Mouse (Mus musculus) spleen, postnatal 36 days (tissue): ENCODE measurements around the gene Adora1.

ENCODE experiments used
- DNase-seq, 2 experiments: peaks; one replicate each; pipeline ENCODE4 v3.0.0; 2022; ENCODE audit warnings: low spot score in 2 of 2, mixed read lengths in 1 of 2

Gene Adora1

GRCm38 (mm10) chr1:134194298-134195022, 40.8 kb downstream of the Adora1 start:
- no peak for DNase-seq

DNA sequence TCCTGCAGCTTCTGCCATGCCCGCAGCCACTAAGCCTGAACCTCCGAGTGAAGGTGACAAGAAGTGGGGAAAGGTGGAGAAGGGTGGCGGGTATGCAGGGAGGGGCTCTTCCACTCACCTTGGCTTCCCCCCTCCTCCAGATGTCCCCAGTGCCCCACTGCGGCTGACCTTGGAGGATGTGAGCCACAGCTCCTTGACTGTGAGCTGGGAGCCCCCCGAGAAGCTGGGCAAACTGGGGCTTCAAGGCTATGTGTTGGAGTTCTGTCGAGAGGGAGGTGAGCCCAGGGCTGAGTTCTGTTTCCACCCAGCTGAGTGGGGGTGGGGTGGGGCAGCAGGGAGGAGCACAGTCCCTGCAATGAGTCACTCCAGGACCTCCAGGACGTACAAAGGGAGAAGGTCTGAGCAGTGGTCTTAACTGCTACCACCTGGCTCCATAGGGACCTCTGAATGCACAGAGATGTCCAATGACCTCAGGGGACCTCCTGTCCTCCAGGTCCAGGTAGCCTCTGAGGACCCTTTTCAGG, 41.5 kb downstream of the Adora1 start:
- DNase-seq: no peak

GRCm38 (mm10) chr1:134193126-134193525, 42.1 kb downstream of the Adora1 start, which contains the start of gene Mybph:
TSS of gene Mybph (plus strand) at chr1:134193448.
- no peak for DNase-seq

DNA sequence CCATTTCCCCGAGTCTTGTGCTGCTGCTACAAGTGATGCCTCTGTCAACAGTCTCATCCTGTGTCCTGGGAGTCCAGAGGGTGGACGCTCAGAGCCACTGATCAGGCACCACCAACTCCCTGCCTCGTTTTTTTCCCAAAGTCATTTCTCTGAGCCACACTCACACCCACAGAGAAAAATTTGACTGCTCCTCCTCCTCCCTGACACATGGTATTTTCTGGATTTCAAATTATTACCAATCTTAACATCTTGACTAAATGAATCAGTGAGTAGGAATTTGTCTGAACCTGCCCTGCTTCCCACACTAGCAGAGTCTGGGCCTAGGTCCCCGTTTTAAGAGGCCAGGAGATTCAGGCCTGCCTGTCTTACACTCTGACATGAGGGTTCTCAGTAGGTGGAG, 43.2 kb downstream of the Adora1 start:
- DNase-seq: no peak

DNA sequence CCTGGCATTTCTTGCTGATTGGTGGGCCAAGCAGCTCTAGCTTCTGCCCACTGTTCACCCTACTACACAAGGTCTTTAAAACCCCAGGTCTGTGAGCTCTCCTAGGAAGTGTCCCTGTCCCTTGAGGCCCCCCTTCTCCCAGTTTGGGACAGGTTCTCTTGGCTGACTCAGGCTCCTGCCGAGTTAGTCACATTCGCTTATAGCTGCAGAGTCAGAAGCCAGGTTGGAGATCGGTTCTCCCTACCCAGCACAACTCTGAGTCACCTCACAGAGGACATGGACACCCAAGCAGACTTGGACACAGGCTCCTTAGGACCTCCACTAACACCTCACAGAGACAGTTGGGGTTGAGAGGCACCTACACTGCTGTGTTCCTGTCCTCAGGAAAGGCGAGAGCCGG, 44.0 kb downstream of the Adora1 start:
- no peak for DNase-seq

GRCm38 (mm10) chr1:134188989-134189729, 46.1 kb downstream of the Adora1 start:
- peak; percentile 11 to 29 for DNase-seq

- no peak for DNase-seq
Observed at GRCm38 (mm10) chr1:134188217-134188616, 47.0 kb downstream of the Adora1 start.

DNA sequence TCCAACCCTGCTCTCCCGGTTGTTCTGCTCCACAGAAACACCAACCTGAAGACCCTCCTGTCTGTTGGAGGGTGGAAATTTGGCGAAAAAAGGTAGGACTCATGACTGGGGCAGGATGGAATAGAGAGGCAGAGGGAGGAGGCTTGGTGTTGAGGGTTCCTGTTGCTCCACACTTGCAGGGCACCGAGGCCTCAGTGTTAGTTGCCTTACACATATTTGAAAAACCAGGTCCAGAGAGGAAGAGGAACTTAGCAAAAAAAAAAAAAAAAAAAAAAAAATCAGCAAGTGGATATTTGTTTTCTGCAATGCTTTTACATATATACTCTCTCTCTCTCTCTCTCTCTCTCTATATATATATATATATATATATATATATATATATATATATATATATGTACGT, 51.1 kb downstream of the Adora1 start:
- DNase-seq: no peak

GRCm38 (mm10) chr1:134182025-134182424, 53.2 kb downstream of the Adora1 start, which contains the start of gene Chil1:
TSS of gene Chil1 (plus strand) at chr1:134182176.
- DNase-seq: peak in 1 of 2 experiments; percentile 19

DNA sequence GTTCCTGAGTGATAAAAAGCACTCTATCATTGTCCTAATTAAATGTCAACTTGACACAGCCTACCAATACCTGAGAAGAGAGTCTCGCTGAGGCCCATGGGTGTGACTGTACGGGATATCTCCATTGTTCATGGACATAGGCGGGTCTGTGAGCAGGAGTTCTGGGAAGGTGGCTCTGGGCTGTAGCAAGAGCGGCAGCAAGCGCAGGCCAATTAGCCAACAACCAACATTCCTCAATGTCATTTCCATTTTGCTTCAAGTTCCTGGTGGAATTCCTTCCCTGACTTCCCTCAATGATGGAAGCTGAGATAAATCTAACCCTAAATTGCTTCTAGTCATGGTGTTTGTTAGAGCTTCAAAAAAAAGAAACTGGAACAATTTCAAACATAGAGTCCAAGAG, 57.3 kb downstream of the Adora1 start:
- DNase-seq: no peak

- no peak for DNase-seq
Observed at GRCm38 (mm10) chr1:134173081-134173480, 62.1 kb downstream of the Adora1 start.

DNA sequence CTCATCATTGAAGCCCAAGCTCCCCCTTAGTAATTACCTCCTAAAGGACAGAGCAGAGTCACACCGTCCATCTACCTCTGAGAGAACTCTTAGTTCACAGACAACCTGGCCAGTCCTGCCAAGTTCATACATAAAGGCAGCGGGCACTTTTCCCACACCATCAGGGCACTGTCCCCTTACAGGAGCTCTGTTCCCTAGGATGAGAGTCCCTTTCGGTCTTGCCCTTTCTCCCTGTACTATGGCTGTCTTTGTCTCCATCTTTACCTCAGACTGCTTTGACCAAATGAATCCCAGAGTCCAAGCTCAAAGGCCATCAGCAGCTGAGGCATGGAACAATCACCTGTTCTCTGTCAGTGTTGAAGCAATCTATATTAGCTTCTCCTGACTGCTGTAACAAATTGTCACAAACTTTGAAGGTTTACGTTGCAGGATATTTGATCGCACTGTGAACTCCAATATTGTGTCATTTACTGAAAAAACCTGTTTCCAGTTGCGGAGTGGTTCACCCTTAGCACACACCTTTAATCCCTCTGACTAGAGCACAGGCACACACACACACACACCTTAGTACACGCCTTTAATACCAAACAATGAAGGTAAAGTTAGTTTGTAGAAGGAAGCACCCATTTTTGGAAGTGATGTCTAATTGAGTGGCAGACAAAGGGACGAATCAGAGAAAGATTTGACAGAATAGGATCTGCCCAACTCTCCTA, 66.1 kb downstream of the Adora1 start:
- DNase-seq: no peak

GRCm38 (mm10) chr1:134168567-134168966, 66.7 kb downstream of the Adora1 start:
- no peak for DNase-seq

- no peak for DNase-seq
Observed at GRCm38 (mm10) chr1:134167416-134168305, 67.6 kb downstream of the Adora1 start.

GRCm38 (mm10) chr1:134166547-134166946, 68.7 kb downstream of the Adora1 start:
- no peak for DNase-seq

- no peak for DNase-seq
Observed at GRCm38 (mm10) chr1:134164454-134164853, 70.8 kb downstream of the Adora1 start.

GRCm38 (mm10) chr1:134163476-134163875, 71.8 kb downstream of the Adora1 start:
- no peak for DNase-seq

DNA sequence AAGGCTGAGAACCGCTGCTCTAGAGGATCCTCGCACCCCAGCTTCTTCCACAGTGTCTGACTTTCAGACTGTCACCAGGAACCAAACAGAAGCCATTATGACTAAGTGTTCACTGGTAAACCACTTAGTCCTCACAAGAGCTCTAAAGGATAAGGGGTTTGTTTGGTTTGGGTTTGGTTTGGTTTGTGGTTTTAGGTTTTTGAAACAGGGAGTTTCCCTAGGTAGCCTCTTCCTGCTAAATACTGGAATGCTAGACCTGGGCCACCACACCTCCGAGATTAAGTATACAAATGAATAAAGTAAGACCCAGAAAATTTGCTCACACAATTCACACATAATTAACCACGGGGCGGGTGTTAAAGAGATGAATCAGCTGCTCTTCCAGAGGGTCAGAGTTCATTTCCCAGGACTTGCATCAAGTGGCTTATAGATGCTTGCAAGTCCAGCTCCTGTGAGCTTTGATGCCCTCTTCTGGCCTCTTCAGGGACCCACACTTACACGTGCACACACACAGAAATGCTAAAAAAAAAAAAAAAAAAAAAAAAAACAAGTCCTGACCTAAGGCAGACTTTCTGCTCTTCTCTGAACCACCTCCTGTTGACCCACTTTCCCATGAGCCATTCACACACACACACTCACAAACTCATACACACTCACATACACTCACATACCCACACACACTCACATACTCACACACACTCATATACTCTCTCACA, 72.6 kb downstream of the Adora1 start:
- no peak for DNase-seq

DNA sequence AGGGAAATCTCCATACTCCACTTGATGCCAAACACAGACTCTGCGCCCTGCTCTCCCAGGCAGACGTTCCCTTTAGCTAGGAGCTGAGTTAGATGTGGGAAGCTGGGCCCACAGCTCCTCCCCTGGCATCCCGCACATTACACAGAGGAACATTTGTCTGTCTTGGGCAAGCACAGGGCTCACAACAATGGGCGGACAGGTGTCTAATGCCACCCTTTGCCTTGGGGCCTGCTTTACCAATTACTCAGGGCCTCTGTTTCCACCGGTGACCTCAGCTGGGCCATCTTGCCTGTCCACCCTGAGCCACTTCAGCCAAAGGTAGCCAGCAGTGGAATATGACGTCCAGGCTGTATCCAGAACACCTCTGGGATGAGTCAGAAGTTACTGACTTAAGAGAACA, 73.8 kb downstream of the Adora1 start:
- DNase-seq: no peak

DNA sequence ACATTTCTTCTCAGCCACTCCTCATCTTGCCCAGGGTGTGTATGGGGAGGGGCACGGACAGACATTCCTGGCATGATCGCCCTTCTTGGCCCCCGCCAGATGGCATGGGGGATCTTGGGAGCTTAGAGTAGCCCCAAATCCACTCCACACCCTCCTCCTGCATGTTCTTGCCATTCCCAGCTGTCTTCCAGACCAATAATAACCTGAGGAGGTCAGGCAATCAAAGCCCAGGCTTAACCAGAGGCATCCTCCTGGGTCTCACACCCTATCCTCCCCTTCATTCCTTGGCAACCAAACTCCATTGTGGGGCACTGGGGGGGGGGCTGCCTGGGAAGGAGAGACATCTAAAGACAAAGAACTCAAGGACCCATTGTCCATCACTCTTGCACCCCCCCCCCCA, 74.8 kb downstream of the Adora1 start:
- DNase-seq: no peak

DNA sequence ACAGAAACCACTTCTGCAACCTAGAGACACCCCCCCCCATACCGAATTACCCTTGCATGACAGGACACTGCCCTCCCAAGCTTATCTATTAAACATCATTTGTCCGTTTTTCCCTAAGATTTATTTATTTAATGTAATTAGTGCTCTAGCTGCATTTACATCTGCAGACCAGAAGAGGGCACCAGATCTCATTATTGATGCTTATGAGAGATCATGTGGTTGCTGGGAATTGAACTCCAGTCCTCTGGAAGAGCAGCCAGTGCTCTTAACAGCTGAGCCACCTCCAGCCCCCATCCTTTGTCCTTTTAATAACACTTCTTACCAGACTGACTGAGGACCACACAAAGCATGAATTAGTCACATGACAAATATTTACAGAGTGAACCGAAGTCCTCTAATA, 80.6 kb downstream of the Adora1 start:
- no peak for DNase-seq
